Mouse (Mus musculus) small intestine, adult 2 months (tissue): ENCODE measurements around the gene Tmem79. TPM values are rescaled to one million over a fixed set of nuclear protein-coding genes. Genes with fewer than 3 reads are reported as not detected.
A peak's percentile ranks its signal among the peaks of the same experiment; 100 is the strongest.
"Not testable (repeated sequence)": the region's sequence is repeated elsewhere in the genome, so short reads cannot be mapped to it uniquely, and the experiment has no call there.

Source experiments
- H3K27ac ChIP-seq: fragments of 200-500 bp; 2 replicates; pipeline ENCODE4 v1.5.1; 2012; ENCODE audit warnings: low read depth, low read length, control low read depth, inconsistent platforms; ENCODE audit not compliant: insufficient read depth
- H3K27me3 ChIP-seq: fragments of 200-500 bp; 2 replicates; pipeline ENCODE4 v1.6.1; 2012; ENCODE audit warnings: mild to moderate bottlenecking, moderate library complexity, low read length, inconsistent platforms; ENCODE audit not compliant: control insufficient read depth, insufficient read depth
- H3K36me3 ChIP-seq: fragments of 200-500 bp; 2 replicates; pipeline ENCODE4 v1.6.1; 2012; ENCODE audit warnings: mild to moderate bottlenecking, low read length, control low read depth, inconsistent platforms; ENCODE audit not compliant: control insufficient read depth, insufficient read depth
- H3K4me1 ChIP-seq: fragments of 200-500 bp; 2 replicates; pipeline ENCODE4 v1.6.1; 2012; ENCODE audit warnings: low read length, inconsistent platforms, mixed read lengths; ENCODE audit not compliant: control insufficient read depth, insufficient read depth, insufficient read length
- H3K4me3 ChIP-seq: fragments of 200-500 bp; 2 replicates; pipeline ENCODE4 v1.5.1; 2012; ENCODE audit warnings: low read depth, mild to moderate bottlenecking, control low read depth, inconsistent platforms, low read length, moderate library complexity
- CTCF ChIP-seq: fragments of 200-500 bp; IDR thresholded peaks from 2 replicates; pipeline ENCODE4 v1.5.1; 2012; ENCODE audit warnings: low read depth, mild to moderate bottlenecking, control low read depth, inconsistent platforms, low read length, moderate library complexity, mixed read lengths; ENCODE audit not compliant: insufficient replicate concordance, insufficient read length; ENCODE audit errors: extremely low read depth
- POLR2A ChIP-seq: fragments of 200-500 bp; IDR thresholded peaks from 2 replicates; pipeline ENCODE4 v1.6.1; 2012; ENCODE audit warnings: low read depth, mild to moderate bottlenecking, control low read depth, inconsistent platforms, low read length, moderate library complexity
- WGBS: fragments of 180-500 bp; shearing (Covaris S2); methylation state at CpG from one replicate; pipeline ENCODE4 v1.1.7; 2018; 5-methylcytosine and 5-hydroxymethylcytosine counted together
- polyA plus RNA-seq: library from polyadenylated mRNA; depleted of rRNA; stranded (reverse); fragments of >200 nt; gene quantifications from 2 replicates; pipeline ENCODE4 v1.2.3, GENCODE M21; 2012

Gene Tmem79
- polyA plus RNA-seq, 1 experiment = 47.1 TPM

DNA sequence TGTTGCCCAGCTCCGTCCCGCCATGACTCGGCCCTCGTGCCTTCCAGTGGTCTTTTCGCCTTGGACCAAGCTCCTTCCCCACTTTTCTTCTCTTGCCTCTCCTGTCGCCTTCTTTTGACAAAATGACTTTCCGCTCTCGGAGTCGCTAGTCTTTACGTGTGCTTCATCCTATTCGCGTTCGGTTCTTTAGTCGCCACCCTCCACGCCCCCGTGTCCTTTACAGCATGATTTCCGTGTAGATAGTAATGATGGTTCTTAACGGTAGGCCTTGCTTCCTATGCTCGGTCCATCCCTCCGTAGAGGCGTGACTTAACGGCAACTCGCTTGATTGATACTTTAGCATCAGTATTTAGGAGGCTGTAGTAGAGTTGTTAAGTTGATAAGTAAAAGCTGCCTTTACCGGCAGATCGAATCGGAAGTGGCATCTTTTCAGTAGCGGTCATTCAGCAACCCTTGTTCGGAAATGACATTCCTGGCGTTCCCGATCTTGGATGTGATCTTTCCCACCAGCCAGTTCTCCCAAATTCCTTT, 38.6 kb downstream of the Tmem79 start:
- WGBS = under 1% methylated on average over 30 of the region's 30 CpGs
- Histone ChIP-seq H3K36me3 (peaks cover 18% of the 10 kb centered on the region), H3K4me3 (peak overlapping the region; percentile 93), H3K27me3 (no peaks in the 10 kb centered on the region), H3K27ac (peak overlapping the region; percentile 78), H3K4me1 (no peaks in the 10 kb centered on the region)
- TF ChIP-seq POLR2A = no peak
- TF ChIP-seq CTCF = no peak; the same call in 1 of the 2 replicates

DNA sequence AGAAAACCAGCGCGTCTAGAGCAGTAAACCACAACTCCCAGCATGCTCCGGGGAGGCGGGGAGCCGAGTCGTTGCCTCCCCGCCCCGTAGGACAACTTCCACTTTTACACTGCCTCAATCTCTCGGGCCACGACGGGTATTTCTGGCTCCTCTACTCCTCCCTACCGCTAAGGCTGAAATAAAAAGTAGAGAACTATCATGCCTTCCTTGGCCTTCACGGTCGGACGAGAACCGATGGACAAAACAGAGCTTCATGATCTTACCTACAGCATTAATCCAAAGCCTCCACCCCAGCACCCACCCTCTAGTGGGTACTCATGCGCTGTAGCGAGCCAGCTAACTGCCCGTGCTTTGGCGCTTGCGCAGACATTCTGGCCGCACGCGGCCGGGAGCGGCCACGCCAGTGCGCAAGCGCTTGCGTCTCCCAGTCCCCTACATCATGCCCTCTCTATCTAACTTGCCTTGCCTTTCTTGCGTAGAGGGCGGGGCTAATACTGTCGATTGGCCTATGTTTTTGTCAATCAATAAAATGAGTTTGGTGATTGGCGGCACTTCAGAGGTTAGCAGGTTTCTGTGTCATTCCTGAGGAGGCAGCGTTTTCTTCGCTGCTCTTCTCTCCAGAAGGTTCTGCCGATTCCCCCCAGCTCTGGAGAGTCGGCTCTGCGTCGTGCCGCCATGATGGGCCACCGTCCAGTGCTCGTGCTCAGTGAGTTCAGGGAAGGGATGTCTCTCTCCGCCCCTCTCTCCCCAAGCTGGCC, 39.2 kb downstream of the Tmem79 start, which contains the start of the genes Tsacc and Cct3:
TSS of gene Tsacc (minus strand) at position 439 of the 758 bp plus-strand sequence.
TSS of gene Cct3 (plus strand) at position 556 of the 758 bp plus-strand sequence.
- under 1% methylated on average over 44 of the region's 44 CpGs for WGBS
- H3K27ac ChIP-seq = peak within 1 kb of the TSS; percentile 96
- TF ChIP-seq CTCF (peak; percentile 38; the same call in 1 of the 2 replicates), POLR2A (peak; percentile 33; the same call in 1 of the 2 replicates)
- H3K27me3 ChIP-seq = no peaks in the 10 kb centered on the region
- H3K4me1 ChIP-seq = no peaks in the 10 kb centered on the region
- peaks cover 16% of the 10 kb centered on the region for H3K36me3 ChIP-seq
- H3K4me3 ChIP-seq = peak within 1 kb of the TSS; percentile 93

DNA sequence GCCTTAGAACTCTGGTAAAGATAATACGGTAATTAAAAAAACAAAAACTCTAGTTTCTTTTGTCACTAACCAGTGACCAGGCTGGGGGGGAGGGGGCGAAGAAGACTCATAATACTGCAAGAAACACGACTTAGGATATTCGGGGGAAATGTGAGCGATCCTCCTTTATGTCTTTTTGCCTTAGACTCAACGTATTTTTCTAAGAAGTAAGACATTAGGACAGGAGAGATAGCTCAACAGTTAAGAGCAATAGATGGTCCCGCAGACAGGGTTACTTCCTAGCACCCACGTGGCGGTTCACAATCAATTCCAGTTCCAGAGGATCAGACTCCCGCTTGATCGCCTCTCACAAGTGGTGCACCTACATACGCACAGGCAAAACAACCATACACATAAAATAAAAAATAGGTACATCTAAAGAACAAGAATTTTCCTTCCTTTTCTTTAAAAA, 39.8 kb downstream of the Tmem79 start:
- Histone ChIP-seq H3K36me3 (peaks cover 12% of the 10 kb centered on the region), H3K27ac (peak overlapping the region; percentile 96), H3K27me3 (no peaks in the 10 kb centered on the region), H3K4me1 (no peaks in the 10 kb centered on the region), H3K4me3 (peak overlapping the region; percentile 65)
- WGBS = 1% methylated on average over 12 of the region's 12 CpGs
- TF ChIP-seq CTCF (no peak), POLR2A (no peak)

DNA sequence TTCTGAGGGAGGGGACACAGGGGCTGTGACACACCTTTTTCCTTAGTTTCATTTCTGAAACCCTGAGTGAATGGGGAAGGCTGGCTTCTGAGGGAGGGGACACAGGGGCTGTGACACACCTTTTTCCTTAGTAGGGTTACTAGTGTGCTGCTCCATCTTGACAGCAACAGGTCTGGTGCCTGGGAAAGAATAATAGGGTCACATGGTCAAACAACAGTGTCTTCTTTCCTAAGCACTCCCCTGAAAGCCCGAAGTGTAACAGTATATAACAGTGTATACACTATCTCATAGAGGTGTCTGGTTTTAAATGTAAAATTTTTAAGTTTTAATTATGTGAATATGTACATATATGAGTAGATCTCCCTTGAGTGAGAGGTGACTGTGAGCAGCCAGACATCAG, 40.7 kb downstream of the Tmem79 start:
- not testable (repeated sequence) for H3K4me1 ChIP-seq, H3K27ac ChIP-seq, H3K36me3 ChIP-seq, H3K4me3 ChIP-seq, H3K27me3 ChIP-seq
- 25% methylated on average over 1 of the region's 1 CpGs for WGBS

DNA sequence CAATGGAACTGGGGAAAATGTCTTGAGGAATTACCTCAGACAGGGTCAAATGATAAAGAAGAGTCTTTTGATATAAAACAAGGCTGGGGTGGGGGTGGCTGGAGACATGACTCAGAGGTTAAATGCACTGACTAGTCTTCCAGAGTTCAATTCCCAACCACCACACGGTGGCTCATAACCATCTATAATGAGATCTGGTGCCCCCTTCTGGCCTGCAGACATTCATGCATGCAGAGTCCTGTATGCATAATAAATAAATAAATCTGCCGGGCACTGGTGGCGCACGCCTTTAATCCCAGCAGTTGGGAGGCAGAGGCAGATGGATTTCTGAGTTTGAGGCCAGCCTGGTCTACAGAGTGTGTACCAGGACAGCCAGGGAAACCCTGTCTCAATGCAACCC, 44.0 kb downstream of the Tmem79 start:
- Histone ChIP-seq H3K4me1 (no peaks in the 10 kb centered on the region), H3K36me3 (no peaks in the 10 kb centered on the region), H3K27me3 (no peaks in the 10 kb centered on the region), H3K4me3 (no peak overlapping the region), H3K27ac (no peak overlapping the region)
- TF ChIP-seq POLR2A (no peak), CTCF (peak; percentile 35; the same call in 1 of the 2 replicates)
- WGBS = 46% methylated on average over 4 of the region's 4 CpGs

DNA sequence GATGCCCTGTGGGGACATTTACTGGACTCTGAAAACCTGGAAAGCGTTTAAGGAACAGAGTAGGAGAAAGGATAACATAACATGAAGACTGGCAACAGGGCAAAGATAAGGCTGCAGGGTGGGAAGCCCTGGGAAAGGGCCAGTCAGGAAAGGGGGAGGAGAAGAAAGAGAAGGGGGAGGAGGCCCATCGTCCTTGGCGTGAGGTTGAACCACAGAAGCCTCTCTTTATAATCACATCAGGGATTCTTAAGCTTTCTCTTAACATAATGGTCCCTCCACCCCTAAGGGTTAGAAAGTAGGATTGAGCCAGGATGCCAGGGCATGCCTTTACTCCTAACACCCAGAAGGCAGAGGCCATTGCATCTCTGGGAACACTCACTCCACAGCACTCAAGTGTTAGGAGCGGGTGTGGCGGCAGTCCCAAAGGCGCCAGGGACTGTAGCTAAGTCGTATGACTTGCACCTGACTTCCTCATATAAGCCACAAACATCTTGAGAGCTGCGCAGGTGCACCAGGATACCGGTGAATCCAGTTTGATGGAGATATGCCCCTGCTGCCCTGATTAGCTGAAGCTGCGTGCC, 47.7 kb downstream of the Tmem79 start:
- H3K36me3 ChIP-seq, H3K4me3 ChIP-seq, H3K4me1 ChIP-seq, H3K27ac ChIP-seq, H3K27me3 ChIP-seq: not testable (repeated sequence)
- WGBS = 67% methylated on average over 8 of the region's 10 CpGs

DNA sequence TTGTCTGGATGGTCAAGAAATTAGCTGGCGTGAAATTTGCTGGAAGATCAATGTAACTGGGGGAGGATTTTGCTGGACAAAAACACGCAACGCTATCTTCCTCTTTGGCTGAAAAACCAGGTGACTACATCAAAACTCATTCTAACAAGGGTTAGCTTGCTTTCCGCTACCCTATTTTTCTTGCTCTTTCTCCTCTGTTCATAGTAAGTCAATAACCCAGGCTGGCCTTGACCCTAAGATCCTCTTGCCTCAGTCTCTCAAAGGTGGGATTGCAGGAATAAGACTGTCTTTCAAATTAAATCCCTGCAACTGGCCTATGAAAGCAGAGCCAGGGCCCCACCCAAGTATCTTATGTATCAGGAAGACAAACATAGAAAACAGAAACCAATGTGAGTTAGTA, 48.8 kb downstream of the Tmem79 start, which contains the start of gene Gm38392:
TSS of gene Gm38392 (minus strand) at position 101 of the 400 bp plus-strand sequence.
- no peak within 1 kb of the TSS for H3K27ac ChIP-seq
- no peak within 1 kb of the TSS for H3K4me3 ChIP-seq
- no peaks in the 10 kb centered on the region for H3K4me1 ChIP-seq
- 97% methylated on average over 4 of the region's 4 CpGs for WGBS
- no peak for TF ChIP-seq POLR2A
- TF ChIP-seq CTCF = no peak
- no peaks in the 10 kb centered on the region for H3K36me3 ChIP-seq
- H3K27me3 ChIP-seq = no peaks in the 10 kb centered on the region

DNA sequence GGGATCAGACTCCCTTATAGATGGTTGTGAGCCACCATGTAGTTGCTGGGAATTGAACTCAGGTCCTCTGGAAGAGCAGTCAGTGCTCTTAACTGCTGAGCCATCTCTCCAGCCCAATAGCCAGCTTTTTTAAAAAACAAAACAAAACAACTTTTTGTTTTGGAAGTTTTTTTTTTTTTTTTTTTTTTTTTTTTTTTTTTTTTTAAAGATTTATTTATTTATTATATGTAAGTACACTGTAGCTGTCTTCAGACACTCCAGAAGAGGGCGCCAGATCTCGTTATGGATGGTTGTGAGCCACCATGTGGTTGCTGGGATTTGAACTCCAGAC, 50.4 kb downstream of the Tmem79 start:
- H3K27ac ChIP-seq, H3K27me3 ChIP-seq, H3K36me3 ChIP-seq, H3K4me1 ChIP-seq, H3K4me3 ChIP-seq: not testable (repeated sequence)
- no CpG with 5 or more reads among the region's 2 CpGs for WGBS

DNA sequence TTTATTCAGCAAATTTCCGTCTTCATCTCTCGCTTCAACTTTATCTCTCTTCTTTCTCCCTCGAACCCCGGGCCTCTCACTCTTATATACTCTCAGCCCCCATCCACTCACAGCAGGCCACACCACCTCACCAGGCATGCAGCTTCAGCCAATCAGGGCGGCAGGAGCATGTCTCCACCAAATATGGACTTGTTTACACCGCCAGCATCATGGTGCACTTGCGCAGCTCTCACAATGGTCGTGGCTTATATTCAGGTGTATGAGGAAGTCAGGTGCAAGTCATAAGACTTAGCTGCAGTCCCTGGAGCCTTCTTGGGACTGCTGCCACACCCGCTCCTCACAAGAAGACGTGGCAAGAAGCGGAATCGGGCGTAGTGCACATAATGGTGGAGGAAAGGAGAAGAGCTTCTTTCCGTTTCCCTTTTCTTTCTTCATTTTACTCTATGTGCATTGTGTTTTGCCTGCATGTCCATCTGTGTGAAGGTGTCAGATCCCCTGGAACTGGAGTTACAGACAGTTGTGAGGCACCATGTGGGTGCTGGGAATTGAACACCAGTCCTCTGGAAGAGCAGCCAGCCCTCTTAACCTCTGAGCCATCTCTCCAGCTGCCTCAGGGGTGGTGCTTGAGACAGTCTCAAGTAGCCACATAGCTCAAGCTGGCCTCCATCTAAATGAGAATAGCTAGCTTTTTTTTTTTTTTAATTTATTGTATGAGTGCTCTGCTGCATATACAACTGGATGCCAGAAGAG, 51.0 kb downstream of the Tmem79 start:
- not testable (repeated sequence) for H3K36me3 ChIP-seq
- WGBS = 95% methylated on average over 14 of the region's 14 CpGs

More for the DNA sequence above, 51.0 kb downstream of the Tmem79 start:
- not testable (repeated sequence) for H3K27ac ChIP-seq, H3K27me3 ChIP-seq, H3K4me1 ChIP-seq, H3K4me3 ChIP-seq
